ENCODE assay signal across 8 mouse cellular contexts in genomic region chr3:139075333-139076058, GRCm38 (mm10). TPM values are rescaled to one million over a fixed set of nuclear protein-coding genes. Genes with fewer than 3 reads are reported as not detected.
DNase-seq lines count a peak whose midpoint lies in the region; ATAC-seq lines count a peak whose summit lies in the region.

No protein-coding gene starts in this region.

- no peaks in the 10 kb centered on the region for H3K9me3 ChIP-seq in megakaryocyte, embryonic 14.5 days

- peak overlapping the region; percentile 99 for H3K4me3 ChIP-seq in megakaryocyte, embryonic 14.5 days (replicated peaks)

- H3K36me3 ChIP-seq in megakaryocyte, embryonic 14.5 days (replicated peaks; ENCODE audit: low read length): no peaks in the 10 kb centered on the region

- no peaks in the 10 kb centered on the region for H3K27me3 ChIP-seq in megakaryocyte, embryonic 14.5 days (replicated peaks)

- ATAC-seq in inflammation-experienced regulatory T-cells, adult 6 months: peak; percentile 69

- DNase-seq in adrenal gland, adult (ENCODE audit: inconsistent age in 2 of 2, low spot score in 1 of 2): peak; percentile 94 to 97
- DNase-seq in embryo, embryonic 10 days (ENCODE audit: low spot score): peak; percentile 93
- peak; percentile 92 for DNase-seq in gastrocnemius, postnatal 10 days
- DNase-seq in left cerebral cortex, adult 9 months (ENCODE audit: low spot score in 2 of 2): peak; percentile 65 to 85
- DNase-seq in right cerebral cortex, adult 2 months (ENCODE audit: low spot score in 2 of 2): peak; percentile 83 to 87
- DNase-seq in urinary bladder, postnatal 10 days (ENCODE audit: low spot score): peak; percentile 48

- H3K4me1 ChIP-seq in megakaryocyte, embryonic 14.5 days: peaks cover 20% of the 10 kb centered on the region

RNA-seq across cellular contexts. Expression of gene Rap1gds1, which starts 0.5 kb away (rescaled TPM):
- 10 to 100 TPM; 33.9 to 35.2 TPM for total RNA-seq in gastrocnemius, postnatal 10 days (2021)
- 10 to 100 TPM; 64.8 to 78.6 (median 67.9) TPM for polyA plus RNA-seq in inflammation-experienced regulatory T-cells, adult 6 months (2017; shearing (Covaris generic))
- 5.4 and 5.7 TPM in 2 replicates for polyA plus RNA-seq in megakaryocyte, embryonic 14.5 days (2012; ENCODE audit: insufficient read depth, low replicate concordance)

Comparison
In these comparisons a context has a peak if more than half of its experiments do, and no peak if none do; other contexts are left out.
1. Peak in every context shown above with its lines: DNase-seq, ATAC-seq and H3K4me3 ChIP-seq.